Mouse (Mus musculus) left cerebral cortex, adult 11 months (tissue): ENCODE results near the gene Acvr1.
A peak's percentile ranks its signal among the peaks of the same experiment; 100 is the strongest.

Experiments used
- DNase-seq: peaks from one replicate; pipeline ENCODE4 v3.0.0; 2022; ENCODE audit warnings: low spot score

Gene Acvr1

GRCm38 (mm10) chr2:58567066-58567810 lies at the start of gene Acvr1, which contains the start of gene Upp2:
TSS of gene Acvr1 (minus strand) at chr2:58567157.
TSS of gene Upp2 (plus strand) at chr2:58567298.
- peak; percentile 84 for DNase-seq

GRCm38 (mm10) chr2:58615766-58616165 lies 48.8 kb upstream of the Acvr1 start:
- DNase-seq = no peak

GRCm38 (mm10) chr2:58614851-58615250 lies 47.9 kb upstream of the Acvr1 start:
- DNase-seq = no peak

DNA sequence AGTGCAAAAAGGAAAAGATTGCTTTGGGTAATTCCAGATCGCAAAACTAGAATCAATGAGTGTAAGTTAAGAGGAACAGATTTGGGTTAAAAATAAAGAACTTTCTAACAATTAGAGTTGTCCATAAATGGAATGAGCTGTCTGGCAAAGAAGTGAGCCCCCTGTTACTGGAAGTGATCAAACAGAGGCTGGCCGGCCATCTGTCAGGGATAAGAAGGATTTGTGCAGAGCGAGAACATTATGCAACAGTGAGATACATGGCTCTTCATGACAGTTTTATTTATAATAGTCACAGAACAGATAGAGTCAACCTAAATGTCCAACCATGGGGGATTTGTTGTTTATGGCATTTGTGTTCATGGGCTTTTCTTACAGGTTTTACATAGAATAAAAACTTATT lies 46.8 kb upstream of the Acvr1 start:
- no peak for DNase-seq

GRCm38 (mm10) chr2:58604791-58605190 lies 37.8 kb upstream of the Acvr1 start:
- no peak for DNase-seq

- DNase-seq = no peak
Observed at GRCm38 (mm10) chr2:58603379-58603778, 36.4 kb upstream of the Acvr1 start.

DNA sequence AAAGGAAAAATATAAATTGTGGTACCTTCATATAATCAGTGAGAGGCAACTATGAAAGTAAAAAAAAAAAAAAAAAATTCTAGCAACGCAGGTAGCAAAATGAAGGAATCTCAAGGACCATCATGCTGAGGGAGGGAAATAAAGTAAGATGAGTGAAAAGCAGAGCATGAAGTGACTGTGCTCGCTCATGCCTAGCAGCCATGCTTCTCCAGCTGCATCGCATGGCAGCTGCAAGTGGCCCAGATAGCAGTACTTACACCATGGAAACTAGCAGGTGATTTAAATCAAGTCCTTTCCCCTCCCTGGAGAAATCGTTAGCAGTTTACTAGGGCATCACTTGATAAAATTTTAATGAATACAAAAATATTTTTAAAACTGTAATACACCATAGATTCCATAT lies 34.4 kb upstream of the Acvr1 start:
- DNase-seq = no peak

- DNase-seq = no peak
Observed at GRCm38 (mm10) chr2:58599639-58600038, 32.7 kb upstream of the Acvr1 start.

- DNase-seq = no peak
Observed at GRCm38 (mm10) chr2:58597556-58597955, 30.6 kb upstream of the Acvr1 start.

GRCm38 (mm10) chr2:58596774-58597342 lies 29.9 kb upstream of the Acvr1 start:
- no peak for DNase-seq

GRCm38 (mm10) chr2:58595350-58595749 lies 28.4 kb upstream of the Acvr1 start:
- DNase-seq = no peak

- no peak for DNase-seq
Observed at GRCm38 (mm10) chr2:58590055-58590454, 23.1 kb upstream of the Acvr1 start.

- peak; percentile 64 for DNase-seq
Observed at GRCm38 (mm10) chr2:58589637-58590036, 22.7 kb upstream of the Acvr1 start.

GRCm38 (mm10) chr2:58586311-58586710 lies 19.4 kb upstream of the Acvr1 start:
- peak; percentile 48 for DNase-seq

GRCm38 (mm10) chr2:58574167-58574566 lies 7.2 kb upstream of the Acvr1 start:
- no peak for DNase-seq

DNA sequence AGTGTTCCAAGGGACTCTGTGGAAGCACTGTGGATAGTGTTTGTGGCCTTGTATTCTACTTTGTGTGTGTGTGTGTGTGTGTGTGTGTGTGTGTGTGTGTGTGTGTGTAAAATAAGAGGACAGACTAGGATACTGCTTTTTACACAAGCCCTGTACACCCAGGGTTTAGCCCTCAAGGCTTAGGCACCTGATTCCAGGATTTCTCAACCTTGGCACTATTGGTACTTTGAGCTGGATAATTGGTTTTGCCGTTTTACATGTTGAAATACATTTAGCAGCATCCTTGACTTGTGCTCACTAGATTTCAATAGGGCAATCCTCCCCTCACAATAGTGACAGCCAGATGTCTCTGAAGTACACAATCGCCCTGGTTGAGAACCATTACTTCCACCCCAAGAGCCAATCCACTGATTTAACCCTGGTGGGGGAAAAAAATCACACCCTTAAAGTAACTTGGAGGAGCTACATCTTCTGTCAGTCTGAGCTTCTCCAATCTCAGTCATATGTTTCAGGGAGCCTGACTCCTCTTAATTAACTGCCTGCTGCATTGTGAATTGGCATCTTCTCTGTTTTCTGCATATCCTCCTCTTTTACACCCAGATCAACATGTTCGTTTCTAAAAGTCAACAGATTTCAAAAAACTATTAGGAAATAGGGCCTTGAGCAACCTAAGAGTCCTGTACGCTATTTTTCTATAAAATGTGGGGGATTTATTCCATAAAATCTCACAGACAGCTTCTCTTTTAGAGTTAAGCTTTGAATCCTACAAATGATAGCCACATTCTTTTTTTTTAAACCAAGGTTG lies 2.1 kb upstream of the Acvr1 start:
- no peak for DNase-seq

- no peak for DNase-seq
Observed at GRCm38 (mm10) chr2:58567866-58568719, 1.1 kb upstream of the Acvr1 start.

DNA sequence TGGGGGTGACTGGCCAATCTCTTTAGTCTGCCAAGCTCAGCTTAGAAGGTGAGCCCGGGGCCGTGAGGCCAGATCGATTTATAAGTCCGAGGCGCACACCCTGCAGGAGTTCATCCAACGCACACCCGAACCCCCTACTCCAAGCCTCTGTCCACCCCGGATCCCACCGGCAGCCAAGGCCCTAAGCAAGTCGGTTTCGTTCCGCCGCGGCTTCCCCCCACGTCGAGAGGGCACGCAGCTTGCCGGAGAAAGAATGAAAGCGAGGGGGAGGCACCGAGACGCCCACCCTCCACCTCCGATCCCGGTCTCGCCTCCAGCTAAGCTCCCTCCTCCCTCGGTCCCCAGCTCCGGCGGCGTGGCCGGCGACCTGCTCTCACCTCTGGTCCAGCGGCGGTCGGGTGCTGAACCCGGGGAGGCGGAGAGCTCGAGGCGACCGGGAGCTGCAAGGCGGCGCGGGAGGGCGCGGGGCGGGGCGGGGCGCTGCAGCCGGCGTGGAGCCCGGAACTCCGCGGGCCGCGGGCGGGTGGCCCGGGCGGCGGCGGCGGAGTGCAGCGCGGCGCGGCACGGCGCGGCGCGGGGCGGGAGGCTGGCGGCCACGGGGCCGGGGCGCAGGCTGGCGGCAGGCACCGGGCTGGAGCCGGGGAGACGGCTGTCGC lies 419 bp downstream of the Acvr1 start:
- peak; percentile 47 for DNase-seq

DNA sequence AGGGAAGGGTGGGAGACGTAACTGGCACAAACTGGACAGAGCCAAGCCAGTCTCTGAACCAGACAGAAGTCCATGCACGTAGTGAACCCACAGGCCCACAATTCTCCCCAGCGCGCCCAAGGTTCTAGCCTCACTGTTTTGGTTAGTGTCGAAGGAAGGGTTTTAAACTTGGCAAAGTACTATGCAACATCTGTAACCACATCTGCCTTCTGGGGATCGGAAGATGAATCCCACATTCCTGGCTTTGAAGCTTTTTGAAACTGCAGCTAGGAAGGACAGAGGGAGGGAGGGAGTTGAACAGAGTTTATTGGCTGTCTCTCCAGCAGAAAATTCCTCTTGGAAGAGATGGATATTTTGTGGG lies 928 bp downstream of the Acvr1 start:
- no peak for DNase-seq

GRCm38 (mm10) chr2:58565267-58565666 lies 1.7 kb downstream of the Acvr1 start:
- DNase-seq = peak; percentile 56

GRCm38 (mm10) chr2:58562137-58562536 lies 4.8 kb downstream of the Acvr1 start:
- DNase-seq = no peak
